Mouse (Mus musculus): Measurements from ENCODE around the gene Nup214.

- TF ChIP-seq CTCF (IDR thresholded peaks at IDR 0.05; ENCODE audit: borderline replicate concordance, control insufficient read depth, extremely low read depth, insufficient read depth, low read length, poor library complexity) (no peak), POLR2A (IDR thresholded peaks at IDR 0.05; ENCODE audit: control insufficient read depth, extremely low read depth, insufficient read depth, low read length, poor library complexity) (no peak)
Measured at GRCm38 (mm10) chr2:31963491-31963890, 10.7 kb upstream of the Nup214 start.

Data from thymus, adult 2 months (tissue).